Mouse (Mus musculus) B cell, adult 2 months (primary cell): ENCODE measurements around the gene Stab1.
A peak's percentile ranks its signal among the peaks of the same experiment; 100 is the strongest.

Source experiments
- DNase-seq, 2 experiments: peaks; one replicate each; pipeline ENCODE4 v3.0.0; 2022

Stab1 gene

GRCm38 (mm10) chr14:31168425-31168824 lies at the start of gene Stab1:
TSS of gene Stab1 (minus strand) at chr14:31168641.
- DNase-seq, result no peak

DNA sequence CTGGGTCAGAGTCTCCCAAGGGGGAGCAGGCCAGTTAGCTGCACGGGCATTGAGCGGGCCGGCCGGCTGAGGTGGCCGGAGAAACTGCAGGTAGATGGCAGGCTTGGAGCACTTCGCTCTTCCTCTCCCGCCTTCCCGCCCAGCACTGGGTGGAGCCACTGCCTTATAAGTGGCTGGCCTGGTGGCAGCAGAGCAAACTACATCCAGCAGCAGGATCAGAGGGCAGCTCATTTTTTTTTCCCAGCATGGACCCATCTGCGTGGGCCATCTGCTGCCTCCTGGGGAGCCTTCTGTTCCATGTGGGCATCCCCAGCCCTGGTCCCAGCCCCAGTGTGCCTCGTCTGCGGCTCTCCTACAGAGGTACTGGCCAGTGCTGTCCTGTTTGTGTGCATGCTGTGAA lies 49.2 kb upstream of the Stab1 start, which contains the start of gene Sema3g:
Sema3g (plus strand) TSS at position 195 of the 400 bp plus-strand sequence.
- peak; percentile 61 to 67 for DNase-seq

- DNase-seq, result no peak
These were observed 48.4 kb upstream of the Stab1 start, which contains the start of gene Nisch for GRCm38 (mm10) chr14:31216846-31217245. TSS of gene Nisch (minus strand) at chr14:31216946.

GRCm38 (mm10) chr14:31215157-31216002 lies 46.9 kb upstream of the Stab1 start:
- peak; percentile 81 to 83 for DNase-seq

- no peak for DNase-seq
These were observed 46.2 kb upstream of the Stab1 start for GRCm38 (mm10) chr14:31214684-31215083.

GRCm38 (mm10) chr14:31213868-31214267 lies 45.4 kb upstream of the Stab1 start:
- no peak for DNase-seq

GRCm38 (mm10) chr14:31212499-31212898 lies 44.1 kb upstream of the Stab1 start:
- no peak for DNase-seq

DNA sequence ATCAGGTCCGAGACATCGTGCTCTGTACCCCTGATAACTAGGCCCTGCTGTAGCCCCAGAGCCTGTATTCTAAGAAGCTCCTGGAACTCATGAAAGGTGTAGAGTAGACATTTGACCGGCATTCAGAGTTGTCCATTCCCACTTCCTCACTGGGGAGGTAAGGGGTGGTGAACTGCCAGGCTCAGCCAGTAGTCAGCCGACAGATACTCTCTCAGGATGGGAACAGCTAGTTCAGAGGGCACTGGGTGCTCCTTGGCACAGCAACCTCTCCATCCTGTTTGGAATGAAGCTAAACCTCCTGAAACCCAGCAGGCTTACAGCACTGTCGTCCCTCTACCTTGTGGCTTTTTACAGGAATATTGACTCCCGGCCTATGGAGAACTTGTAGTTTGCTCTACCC lies 43.4 kb upstream of the Stab1 start:
- DNase-seq, result no peak

GRCm38 (mm10) chr14:31209133-31209557 lies 40.7 kb upstream of the Stab1 start:
- DNase-seq, result no peak

- DNase-seq, result no peak
These were observed 39.6 kb upstream of the Stab1 start, which contains the start of gene Tnnc1 for GRCm38 (mm10) chr14:31208084-31208483. TSS of gene Tnnc1 (plus strand) at chr14:31208312.

DNA sequence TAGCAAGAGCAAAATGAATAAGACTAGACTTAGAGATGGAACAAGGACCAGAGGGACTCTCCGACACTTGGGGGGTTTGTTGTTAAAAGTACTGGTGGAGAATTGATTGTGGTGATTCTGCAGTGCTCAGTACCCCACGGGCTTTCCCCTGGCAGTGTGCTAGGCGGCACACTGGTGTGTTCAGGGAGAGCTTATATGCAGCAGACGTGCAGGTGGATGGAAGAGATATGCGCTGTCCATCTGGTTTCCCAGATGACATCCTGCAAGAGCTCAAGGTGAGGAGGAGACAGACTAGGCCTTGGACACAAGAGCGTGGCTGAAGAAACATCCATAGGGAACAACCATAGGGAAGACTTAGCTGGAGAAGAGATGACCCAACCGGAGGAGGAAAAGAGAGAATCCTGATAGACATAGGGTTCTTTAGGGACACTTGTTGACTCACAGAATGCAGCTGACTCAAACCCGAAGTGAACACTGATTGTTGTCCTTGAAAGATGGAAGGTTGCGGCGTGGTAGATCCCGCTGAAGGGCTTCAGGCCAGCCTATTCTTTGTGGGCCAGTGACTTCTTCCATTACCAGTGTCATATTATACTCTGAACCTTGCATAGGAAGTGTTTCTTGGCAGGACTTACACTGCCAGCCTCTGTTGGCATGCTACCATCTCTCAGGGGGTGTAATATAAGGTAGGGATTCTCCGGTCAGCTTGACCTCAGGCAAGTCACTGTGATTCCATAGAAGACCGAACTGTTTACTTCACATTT lies 38.8 kb upstream of the Stab1 start:
- no peak for DNase-seq

GRCm38 (mm10) chr14:31206472-31206981 lies 38.1 kb upstream of the Stab1 start:
- DNase-seq, result peak; percentile 96

DNA sequence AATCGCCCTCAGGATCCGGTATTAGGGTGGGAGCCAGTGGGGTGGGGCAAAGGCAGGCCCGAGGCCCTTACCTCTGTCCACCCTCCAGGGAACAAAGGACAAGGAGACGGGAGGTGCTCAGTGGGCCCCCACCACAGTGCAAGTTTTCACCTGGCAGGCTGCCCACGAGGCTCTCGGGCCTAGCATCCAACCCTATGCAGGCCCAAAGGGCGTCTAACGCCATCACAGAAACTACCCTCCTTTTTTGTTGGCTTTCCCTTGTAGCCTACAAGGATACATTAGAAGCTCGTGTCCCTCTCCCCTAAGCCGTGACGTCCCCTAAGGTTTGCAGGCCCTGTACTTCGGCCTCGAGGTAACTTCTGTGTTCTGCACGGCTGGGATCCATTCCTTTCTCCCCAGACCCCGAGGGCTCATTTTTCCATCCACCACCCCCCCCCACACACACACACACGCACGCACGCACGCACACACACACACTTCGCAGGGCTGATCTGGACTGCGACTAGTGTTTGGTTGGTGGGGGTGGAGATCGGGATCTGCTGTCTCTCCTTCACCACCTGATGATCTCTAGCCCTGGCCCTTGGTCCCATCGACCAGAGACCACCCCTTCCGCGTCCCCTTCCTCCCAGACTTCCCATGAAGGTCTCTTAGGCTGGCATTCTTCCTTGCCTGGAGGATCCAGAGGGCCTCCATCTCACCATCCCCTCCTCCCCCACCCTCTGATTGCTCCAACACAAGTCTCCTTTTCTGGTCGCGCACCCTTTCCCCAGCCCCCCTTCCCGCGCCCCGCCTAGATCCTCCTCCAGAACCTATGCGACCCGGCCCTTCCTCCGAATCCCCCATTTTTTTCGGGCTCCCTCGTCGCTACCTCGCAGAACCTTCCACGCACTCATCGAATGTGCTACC lies 37.4 kb upstream of the Stab1 start:
- DNase-seq, result peak; percentile 27 to 33

DNA sequence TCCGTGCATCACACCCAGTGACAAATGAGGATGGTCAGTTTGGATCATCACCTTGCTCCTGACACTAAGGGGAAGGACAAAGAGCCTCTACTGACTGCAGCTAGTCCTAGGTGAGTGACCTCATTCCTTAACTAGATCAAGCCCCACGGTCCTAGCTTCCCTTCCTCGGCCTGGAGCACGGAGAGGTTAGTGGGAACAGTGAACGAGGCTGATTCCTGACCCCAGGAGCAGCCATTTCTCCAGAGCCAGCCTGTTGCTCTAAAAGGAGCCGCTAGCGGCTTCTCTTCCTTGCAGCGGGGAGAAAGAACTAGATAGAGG lies 36.8 kb upstream of the Stab1 start:
- no peak for DNase-seq

DNA sequence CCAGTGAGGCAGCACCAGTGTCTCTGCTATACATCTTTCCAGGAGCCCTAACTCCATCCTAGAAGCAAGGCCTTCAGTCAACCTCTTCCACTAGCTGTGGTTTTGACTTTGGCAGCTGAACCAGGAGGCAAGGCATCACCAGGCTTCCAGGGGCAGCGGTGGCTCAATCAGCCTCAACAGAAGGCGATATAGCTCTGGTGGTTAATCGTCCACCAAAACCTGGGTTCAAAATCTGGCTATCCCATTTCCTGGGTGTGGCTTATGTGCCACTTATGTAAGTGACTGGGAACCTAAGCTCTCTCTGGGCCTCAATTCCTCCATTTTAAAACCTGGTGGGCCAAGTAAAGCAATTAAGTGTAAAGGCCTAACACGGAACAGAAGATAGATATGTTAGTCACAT lies 36.4 kb upstream of the Stab1 start:
- no peak for DNase-seq

DNA sequence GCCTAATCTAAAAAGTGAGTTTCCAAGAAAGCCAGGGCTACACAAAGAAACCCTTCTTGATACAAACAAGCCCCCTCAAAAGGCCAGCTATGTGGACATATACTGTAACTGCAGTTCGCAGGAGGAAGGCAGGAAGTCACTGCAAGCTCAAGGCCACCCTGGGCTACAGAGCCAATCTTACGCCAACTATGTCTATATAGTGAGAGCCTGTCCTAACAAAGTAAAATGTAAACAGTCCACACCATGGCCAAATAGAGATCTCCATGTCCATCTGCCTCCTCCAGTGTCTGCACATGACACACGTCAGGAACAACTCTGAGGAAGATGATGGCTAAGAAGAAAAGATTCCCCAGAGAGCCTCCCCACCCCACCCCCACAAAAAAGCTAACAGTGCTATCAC lies 31.6 kb upstream of the Stab1 start:
- no peak for DNase-seq

GRCm38 (mm10) chr14:31199599-31199998 lies 31.2 kb upstream of the Stab1 start:
- DNase-seq, result no peak

GRCm38 (mm10) chr14:31197547-31198516 lies 29.4 kb upstream of the Stab1 start:
- no peak for DNase-seq

DNA sequence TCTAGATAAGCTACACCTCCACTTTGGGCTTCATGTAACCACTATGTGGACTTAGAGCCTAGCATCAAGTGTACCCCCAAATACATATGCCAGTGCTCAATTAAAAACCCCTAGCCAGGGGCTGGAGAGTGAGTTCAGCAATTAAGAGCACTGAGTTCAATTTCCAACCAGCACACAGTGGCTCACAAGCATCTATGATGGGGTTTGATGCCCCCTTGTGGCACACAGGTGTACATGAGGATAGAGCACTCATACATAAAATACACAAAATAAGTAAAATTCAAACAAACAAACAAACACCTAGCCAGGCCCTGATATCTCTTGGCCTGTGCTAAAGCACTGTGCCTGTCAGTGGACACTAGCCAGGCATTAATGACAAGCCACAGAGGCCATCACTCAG lies 27.5 kb upstream of the Stab1 start:
- peak; percentile 35 to 44 for DNase-seq

- DNase-seq, result no peak
These were observed 27.1 kb upstream of the Stab1 start for GRCm38 (mm10) chr14:31195521-31195920.

DNA sequence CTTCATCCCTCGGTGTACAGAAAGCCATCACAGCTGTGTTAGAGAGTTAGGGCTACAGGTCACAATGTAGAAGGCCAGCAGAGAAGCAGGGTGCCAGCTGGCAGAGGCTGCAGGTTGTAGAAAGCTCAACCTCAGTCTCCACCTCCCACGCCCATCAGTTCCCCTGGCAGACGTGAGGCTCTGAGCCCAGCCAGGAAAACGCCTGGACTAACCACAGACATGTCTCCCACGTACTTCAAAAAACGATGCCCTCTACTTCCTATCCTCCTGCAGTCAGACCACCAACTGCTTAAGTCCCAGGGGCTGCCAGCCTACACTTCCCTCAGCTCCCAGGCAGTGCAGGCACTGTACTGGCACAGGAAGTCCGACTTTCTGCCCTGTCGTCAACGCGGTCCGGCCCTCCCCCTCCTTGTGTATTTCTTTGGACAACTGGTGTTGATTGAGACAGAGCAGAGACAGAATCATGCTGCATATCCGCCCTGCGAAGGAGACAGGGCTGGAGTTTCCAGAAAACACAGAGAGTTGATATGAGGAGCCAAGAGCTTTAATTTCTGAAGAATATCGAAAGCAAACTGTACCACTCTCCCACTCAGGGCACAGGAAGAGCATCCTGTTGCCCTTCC lies 26.6 kb upstream of the Stab1 start:
- no peak for DNase-seq
